In genomic region chr7:64503641-64504040, GRCm38 (mm10) we compare ENCODE assay signal across 11 mouse cellular contexts. TPM values are rescaled to one million over a fixed set of nuclear protein-coding genes. Genes with fewer than 3 reads are reported as not detected.
DNase-seq lines count a peak whose midpoint lies in the region; ATAC-seq and TF ChIP-seq lines count a peak whose summit lies in the region.
"Had no signal": no experiment of that assay in that cellular context is flagged by ENCODE, and none has a peak within 500 bp of the region (broad histone marks: within the 10 kb centered on the region; RNA-seq: fewer than 3 reads in every experiment).

No protein-coding gene starts in this region.

- peak overlapping the region; percentile 91 for H3K4me3 ChIP-seq in forebrain, embryonic 15.5 days
- H3K4me3 ChIP-seq in heart, embryonic 11.5 days (ENCODE audit: low read depth, low read length), result no peak overlapping the region
- no peak overlapping the region for H3K4me3 ChIP-seq in heart, adult 2 months
- H3K4me3 ChIP-seq: heart, embryonic 13.5 days; myocyte had no signal

- peak; percentile 5 for DNase-seq in right cerebral cortex, postnatal 4 days
- DNase-seq in right cerebral cortex, postnatal 25 days, result no peak
- DNase-seq in left cerebral cortex, postnatal 14 days (ENCODE audit: low spot score in 2 of 2), result peak; percentile 17 to 18
- DNase-seq in heart, adult 2 months, result no peak
- DNase-seq in gastrocnemius, adult 18-20 months (ENCODE audit: low spot score), result no peak
- DNase-seq: thymus, adult 2 months had no signal

- TF ChIP-seq EP300 in heart, adult 2 months (IDR thresholded peaks at IDR 0.05; ENCODE audit: insufficient read depth, low read depth, low read length), result no peak

- H3K4me2 ChIP-seq in forebrain, embryonic 15.5 days (replicated peaks), result peak overlapping the region; percentile 74
- H3K4me2 ChIP-seq in heart, embryonic 11.5 days, result no peak overlapping the region
- H3K4me2 ChIP-seq: heart, embryonic 13.5 days had no signal

- no peak for ATAC-seq in forebrain, embryonic 15.5 days (replicated peaks)
- no peak for ATAC-seq in heart, embryonic 11.5 days (replicated peaks; ENCODE audit: insufficient number of reproducible peaks, low FRiP score, low TSS enrichment)

- peaks cover 59% of the 10 kb centered on the region for H3K4me1 ChIP-seq in forebrain, embryonic 15.5 days
- no peaks in the 10 kb centered on the region; the same call in 1 of the 2 replicates for H3K4me1 ChIP-seq in heart, embryonic 11.5 days (ENCODE audit: control insufficient read depth, insufficient read depth, low read length)
- no peaks in the 10 kb centered on the region for H3K4me1 ChIP-seq in heart, adult 2 months (ENCODE audit: control insufficient read depth, insufficient read depth, low read length)

- intact Hi-C loops in left cerebral cortex, postnatal 14 days (cut with DNase I), result loop anchor here (5.0 kb wide), 4 partner anchors 64 to 239 kb away; partner anchors contain the start of genes Mcee and Mphosph10
- intact Hi-C loops in heart, adult 2 months (cut with DNase I), result loop anchor here (10.0 kb wide), 1 partner anchor 241 kb away; no protein-coding TSS in a partner anchor

- WGBS in forebrain, embryonic 15.5 days, result 70% methylated on average over 6 of the region's 6 CpGs
- 58% methylated on average over 6 of the region's 6 CpGs for WGBS in heart, embryonic 11.5 days (ENCODE audit: insufficient replicate concordance)
- WGBS in heart, adult 2 months, result 62% methylated on average over 6 of the region's 6 CpGs

- H3K36me3 ChIP-seq in forebrain, embryonic 15.5 days, result no peaks in the 10 kb centered on the region
- H3K36me3 ChIP-seq in heart, embryonic 11.5 days (ENCODE audit: control insufficient read depth, insufficient read depth, low read length), result no peaks in the 10 kb centered on the region
- H3K36me3 ChIP-seq in heart, adult 2 months (ENCODE audit: control insufficient read depth, insufficient read depth, low read length), result no peaks in the 10 kb centered on the region
- H3K36me3 ChIP-seq: heart, embryonic 13.5 days; limb, embryonic 13.5 days had no signal

- no peak for TF ChIP-seq CTCF in heart, adult 2 months (IDR thresholded peaks at IDR 0.05)

- no peak overlapping the region; the same call in 1 of the 2 replicates for H3K27ac ChIP-seq in forebrain, embryonic 15.5 days (replicated peaks)
- H3K27ac ChIP-seq in heart, embryonic 11.5 days (ENCODE audit: low read depth, low read length), result no peak overlapping the region
- no peak overlapping the region for H3K27ac ChIP-seq in heart, adult 2 months
- H3K27ac ChIP-seq: heart, embryonic 13.5 days; limb, embryonic 13.5 days had no signal

- peak overlapping the region; percentile 99; the same call in 1 of the 2 replicates for H3K9ac ChIP-seq in forebrain, embryonic 15.5 days (replicated peaks)
- no peak overlapping the region for H3K9ac ChIP-seq in heart, embryonic 11.5 days (ENCODE audit: low read depth, low read length)
- H3K9ac ChIP-seq in heart, adult 2 months (ENCODE audit: low read depth, low read length), result no peak overlapping the region
- H3K9ac ChIP-seq: heart, embryonic 13.5 days; limb, embryonic 13.5 days had no signal

- no peaks in the 10 kb centered on the region for H3K27me3 ChIP-seq in forebrain, embryonic 15.5 days
- H3K27me3 ChIP-seq in heart, embryonic 11.5 days (ENCODE audit: control insufficient read depth, insufficient read depth, low read length), result peaks cover 39% of the 10 kb centered on the region
- H3K27me3 ChIP-seq in heart, adult 2 months (ENCODE audit: control insufficient read depth, insufficient read depth, low read length), result peaks cover 3% of the 10 kb centered on the region; the same call in 1 of the 2 replicates

- no peaks in the 10 kb centered on the region for H3K9me3 ChIP-seq in forebrain, embryonic 15.5 days
- no peaks in the 10 kb centered on the region for H3K9me3 ChIP-seq in heart, embryonic 11.5 days (replicated peaks; ENCODE audit: control insufficient read depth, low read length)
- H3K9me3 ChIP-seq: heart, embryonic 13.5 days; limb, embryonic 13.5 days had no signal

- H3K79me2 ChIP-seq in heart, adult 2 months (replicated peaks; ENCODE audit: control insufficient read depth, insufficient read depth, low read length), result no peaks in the 10 kb centered on the region

- TF ChIP-seq POLR2A in heart, adult 2 months (IDR thresholded peaks at IDR 0.05; ENCODE audit: insufficient read depth, low read depth, low read length), result no peak

RNA-seq across cellular contexts. Expression of gene Apba2, which starts 2.1 kb away (rescaled TPM):
- 159 and 172 TPM in 2 replicates for polyA plus RNA-seq in forebrain, embryonic 15.5 days (2015; fragmentation: Nextera tagmentation; extraction: Ambion mirVana)
- total RNA-seq in left cerebral cortex, postnatal 14 days (2021), result 100 to 1,000 TPM; 249 to 253 TPM
- polyA plus RNA-seq in heart, embryonic 11.5 days (2014; fragmentation: Nextera tagmentation; extraction: Ambion mirVana), result 0.99 and 1.3 TPM in 2 replicates
- total RNA-seq in heart, adult 2 months (2021), result 1 to 10 TPM in 1 of 2 experiments, under 1 TPM in 1; 0.68 to 1.2 TPM
- 0.90 and 1.0 TPM in 2 replicates for polyA plus RNA-seq in heart, adult 2 months (2012; rRNA removed)
- total RNA-seq in gastrocnemius, adult 18-20 months (2021), result not detected
- polyA plus RNA-seq: myocyte had no signal

Comparison
In these comparisons a context has a peak if more than half of its experiments do, and no peak if none do; other contexts are left out.
1. DNase-seq: peak in right cerebral cortex, postnatal 4 days (single experiment) and left cerebral cortex, postnatal 14 days (2 of 2); none in right cerebral cortex, postnatal 25 days (single experiment), heart, adult 2 months (0 of 2) and gastrocnemius, adult 18-20 months (single experiment).
2. RNA of gene Apba2, which starts 2.1 kb away (total RNA-seq): 249 to 253 TPM in left cerebral cortex, postnatal 14 days; 0.68 to 1.2 TPM in heart, adult 2 months and not detected in gastrocnemius, adult 18-20 months; every median in the first group is over 100 times any median in the second.